In genomic region chr11:69952274-69952673, GRCm38 (mm10) we compare ENCODE assay signal across 25 mouse cellular contexts. TPM values are rescaled to one million over a fixed set of nuclear protein-coding genes. Genes with fewer than 3 reads are reported as not detected.
A peak's percentile ranks its signal among the peaks of the same experiment; 100 is the strongest.
DNase-seq lines count a peak whose midpoint lies in the region; ATAC-seq and TF ChIP-seq lines count a peak whose summit lies in the region.
"Had no signal": no experiment of that assay in that cellular context is flagged by ENCODE, and none has a peak within 500 bp of the region (broad histone marks: within the 10 kb centered on the region; RNA-seq: fewer than 3 reads in every experiment).

No protein-coding gene starts in this region.

- TF ChIP-seq POLR2A in bone marrow, adult 2 months (IDR thresholded peaks at IDR 0.05; ENCODE audit: borderline replicate concordance, control insufficient read depth, low read depth, low read length), result no peak

- DNase-seq in CD4-positive, CD25-positive, alpha-beta regulatory T cell, adult 2 months (ENCODE audit: low read depth, low spot score), result peak; percentile 39
- DNase-seq in kidney, postnatal 0 days (ENCODE audit: low spot score), result peak; percentile 34
- no peak for DNase-seq in kidney, adult 9 months
- peak; percentile 46 for DNase-seq in 416B (ENCODE audit: low read depth)
- DNase-seq: adrenal gland, postnatal 36 days; cerebellum, adult 18-20 months; cerebellum, postnatal 36 days; heart, adult 11 months; right cerebral cortex, adult 18-20 months; thymus, postnatal 36 days had no signal

- no peak overlapping the region for H3K4me3 ChIP-seq in kidney, postnatal 0 days (replicated peaks; ENCODE audit: low read depth, low read length)
- H3K4me3 ChIP-seq in bone marrow, adult 2 months (replicated peaks; ENCODE audit: control insufficient read depth, low read depth, low read length), result no peak overlapping the region
- no peak overlapping the region for H3K4me3 ChIP-seq in forebrain, embryonic 16.5 days (replicated peaks; ENCODE audit: low read length)
- H3K4me3 ChIP-seq: embryonic facial prominence, embryonic 15.5 days; kidney, embryonic 15.5 days; limb, embryonic 12.5 days; liver, embryonic 15.5 days had no signal

- H3K4me2 ChIP-seq in kidney, postnatal 0 days (ENCODE audit: low read length), result no peak overlapping the region
- H3K4me2 ChIP-seq in forebrain, embryonic 16.5 days (ENCODE audit: low read length), result no peak overlapping the region
- H3K4me2 ChIP-seq: embryonic facial prominence, embryonic 15.5 days; kidney, embryonic 15.5 days; limb, embryonic 12.5 days; liver, embryonic 15.5 days; midbrain, embryonic 11.5 days had no signal

- no peak overlapping the region for H3K9ac ChIP-seq in kidney, postnatal 0 days (ENCODE audit: low read depth, low read length)
- H3K9ac ChIP-seq in forebrain, embryonic 16.5 days (replicated peaks; ENCODE audit: low read depth, low read length), result no peak overlapping the region
- H3K9ac ChIP-seq: embryonic facial prominence, embryonic 15.5 days; kidney, embryonic 15.5 days; limb, embryonic 12.5 days; liver, embryonic 15.5 days had no signal

- ATAC-seq in CD4-positive, CD25-positive, alpha-beta regulatory T cell, adult 4 months, result no peak
- no peak for ATAC-seq in kidney, postnatal 0 days (replicated peaks; ENCODE audit: low FRiP score, low read depth)
- no peak for ATAC-seq in forebrain, embryonic 16.5 days
- ATAC-seq in granulocyte monocyte progenitor cell, adult 5-6 weeks (replicated peaks; ENCODE audit: poor library complexity, severe bottlenecking), result no peak

- peak; percentile 60 for TF ChIP-seq CTCF in kidney, postnatal 0 days (IDR thresholded peaks at IDR 0.05; ENCODE audit: low read depth)
- TF ChIP-seq CTCF in bone marrow, adult 2 months (IDR thresholded peaks at IDR 0.05; ENCODE audit: control insufficient read depth, insufficient read depth, low read length), result 0 out of 2 replicates have a peak, but pooled peaks have one; percentile 20

- H3K27me3 ChIP-seq in kidney, postnatal 0 days (ENCODE audit: insufficient read depth, low read length), result no peaks in the 10 kb centered on the region
- no peaks in the 10 kb centered on the region for H3K27me3 ChIP-seq in forebrain, embryonic 16.5 days (replicated peaks; ENCODE audit: control insufficient read depth, insufficient read depth, low read length)
- H3K27me3 ChIP-seq: embryonic facial prominence, embryonic 15.5 days; limb, embryonic 12.5 days had no signal

- peaks cover 6% of the 10 kb centered on the region; the same call in 1 of the 2 replicates for H3K4me1 ChIP-seq in kidney, postnatal 0 days (replicated peaks; ENCODE audit: insufficient read depth, low read length)
- H3K4me1 ChIP-seq in bone marrow, adult 2 months (ENCODE audit: control insufficient read depth, insufficient read depth, low read length), result peaks cover 1% of the 10 kb centered on the region; the same call in 1 of the 2 replicates
- H3K4me1 ChIP-seq in forebrain, embryonic 16.5 days (replicated peaks; ENCODE audit: control insufficient read depth, insufficient read depth, low read length), result peaks cover 15% of the 10 kb centered on the region

- H3K36me3 ChIP-seq in kidney, postnatal 0 days (ENCODE audit: insufficient read depth, low read length), result no peaks in the 10 kb centered on the region
- no peaks in the 10 kb centered on the region for H3K36me3 ChIP-seq in forebrain, embryonic 16.5 days (ENCODE audit: control insufficient read depth, insufficient read depth)
- H3K36me3 ChIP-seq: embryonic facial prominence, embryonic 15.5 days; kidney, embryonic 15.5 days; limb, embryonic 12.5 days; liver, embryonic 15.5 days had no signal

- H3K9me3 ChIP-seq in kidney, postnatal 0 days (replicated peaks; ENCODE audit: low read length), result no peaks in the 10 kb centered on the region
- H3K9me3 ChIP-seq in forebrain, embryonic 16.5 days (ENCODE audit: control insufficient read depth, low read length), result no peaks in the 10 kb centered on the region
- H3K9me3 ChIP-seq: embryonic facial prominence, embryonic 15.5 days; kidney, embryonic 15.5 days; limb, embryonic 12.5 days; liver, embryonic 15.5 days had no signal

- whole genome bisulfite sequencing in kidney, postnatal 0 days, result 36% methylated on average over 1 of the region's 1 CpGs
- WGBS in bone marrow, adult 2 months, result 39% methylated on average over 1 of the region's 1 CpGs
- WGBS in forebrain, embryonic 16.5 days, result 47% methylated on average over 1 of the region's 1 CpGs

- H3K27ac ChIP-seq in kidney, postnatal 0 days, result no peak overlapping the region
- no peak overlapping the region for H3K27ac ChIP-seq in bone marrow, adult 2 months (ENCODE audit: control insufficient read depth, insufficient read depth, low read depth, low read length, poor library complexity)
- no peak overlapping the region for H3K27ac ChIP-seq in forebrain, embryonic 16.5 days (ENCODE audit: low read length)
- H3K27ac ChIP-seq: embryonic facial prominence, embryonic 15.5 days; kidney, embryonic 15.5 days; limb, embryonic 12.5 days; liver, embryonic 15.5 days; macrophage had no signal

RNA-seq across cellular contexts. Expression of gene Slc2a4, which starts 4.3 kb away (rescaled TPM):
- not detected for polyA plus RNA-seq in CD4-positive, CD25-positive, alpha-beta regulatory T cell, adult 4 months (2017; shearing (Covaris generic))
- polyA plus RNA-seq in kidney, postnatal 0 days (2015; fragmentation: Nextera tagmentation; extraction: Ambion mirVana), result 21.4 and 23.1 TPM in 2 replicates
- polyA plus RNA-seq in bone marrow, adult 2 months (2011; ENCODE audit: insufficient read depth, insufficient read length, low replicate concordance, missing spikeins), result 24.5 and 32.2 TPM in 2 replicates
- polyA plus RNA-seq in forebrain, embryonic 16.5 days (2015; fragmentation: Nextera tagmentation; extraction: Ambion mirVana), result 6.6 and 6.7 TPM in 2 replicates
- total RNA-seq in granulocyte monocyte progenitor cell, adult 5-6 weeks (2014; fragmentation: Nextera tagmentation), result not detected in 2 replicates
- total RNA-seq in granulocyte monocyte progenitor cell, adult 5-6 weeks (2017), result not detected in 2 replicates
- total RNA-seq: hematopoietic stem cell, adult 5-6 weeks; monocyte, adult 5-6 weeks had no signal

RNA-seq across cellular contexts. Expression of gene Cldn7, which starts 12.3 kb away (rescaled TPM):
- polyA plus RNA-seq in CD4-positive, CD25-positive, alpha-beta regulatory T cell, adult 4 months (2017; shearing (Covaris generic)), result not detected
- 238 and 246 TPM in 2 replicates for polyA plus RNA-seq in kidney, postnatal 0 days (2015; fragmentation: Nextera tagmentation; extraction: Ambion mirVana)
- not detected in 2 replicates for polyA plus RNA-seq in bone marrow, adult 2 months (2011; ENCODE audit: insufficient read depth, insufficient read length, low replicate concordance, missing spikeins)
- polyA plus RNA-seq in forebrain, embryonic 16.5 days (2015; fragmentation: Nextera tagmentation; extraction: Ambion mirVana), result 0.84 TPM in 1 of 2 replicates, not detected in the other
- not detected in 2 replicates for total RNA-seq in granulocyte monocyte progenitor cell, adult 5-6 weeks (2014; fragmentation: Nextera tagmentation)
- not detected in 2 replicates for total RNA-seq in granulocyte monocyte progenitor cell, adult 5-6 weeks (2017)
- total RNA-seq: gastrocnemius, adult 18-20 months; layer of hippocampus, postnatal 10 days; left cerebral cortex, postnatal 10 days; monocyte, adult 5-6 weeks had no signal
- polyA plus RNA-seq: macrophage had no signal

RNA-seq across cellular contexts. Expression of gene Ybx2, which starts 16.7 kb away (rescaled TPM):
- not detected for polyA plus RNA-seq in CD4-positive, CD25-positive, alpha-beta regulatory T cell, adult 4 months (2017; shearing (Covaris generic))
- polyA plus RNA-seq in kidney, postnatal 0 days (2015; fragmentation: Nextera tagmentation; extraction: Ambion mirVana), result 6.8 and 7.5 TPM in 2 replicates
- polyA plus RNA-seq in bone marrow, adult 2 months (2011; ENCODE audit: insufficient read depth, insufficient read length, low replicate concordance, missing spikeins), result 1.2 and 1.5 TPM in 2 replicates
- polyA plus RNA-seq in forebrain, embryonic 16.5 days (2015; fragmentation: Nextera tagmentation; extraction: Ambion mirVana), result 3.3 and 3.4 TPM in 2 replicates
- total RNA-seq in granulocyte monocyte progenitor cell, adult 5-6 weeks (2014; fragmentation: Nextera tagmentation), result not detected in 2 replicates
- total RNA-seq in granulocyte monocyte progenitor cell, adult 5-6 weeks (2017), result 2.1 TPM in 1 of 2 replicates, not detected in the other
- total RNA-seq: monocyte, adult 5-6 weeks had no signal
- polyA plus RNA-seq: liver, embryonic 15.5 days; macrophage had no signal

RNA-seq across cellular contexts. Expression of gene Ctdnep1, which starts 28.7 kb away (rescaled TPM):
- 10 to 100 TPM; 21.1 to 25.4 TPM for polyA plus RNA-seq in CD4-positive, CD25-positive, alpha-beta regulatory T cell, adult 4 months (2017; shearing (Covaris generic))
- 28.3 and 29.1 TPM in 2 replicates for polyA plus RNA-seq in kidney, postnatal 0 days (2015; fragmentation: Nextera tagmentation; extraction: Ambion mirVana)
- polyA plus RNA-seq in bone marrow, adult 2 months (2011; ENCODE audit: insufficient read depth, insufficient read length, low replicate concordance, missing spikeins), result 42.5 and 60.6 TPM in 2 replicates
- 19.0 and 24.6 TPM in 2 replicates for polyA plus RNA-seq in forebrain, embryonic 16.5 days (2015; fragmentation: Nextera tagmentation; extraction: Ambion mirVana)
- 191 and 254 TPM in 2 replicates for total RNA-seq in granulocyte monocyte progenitor cell, adult 5-6 weeks (2014; fragmentation: Nextera tagmentation)
- 19.3 and 23.8 TPM in 2 replicates for total RNA-seq in granulocyte monocyte progenitor cell, adult 5-6 weeks (2017)

RNA-seq across cellular contexts. Expression of gene Elp5, which starts 30.0 kb away (rescaled TPM):
- 10 to 100 TPM; 69.7 to 79.3 TPM for polyA plus RNA-seq in CD4-positive, CD25-positive, alpha-beta regulatory T cell, adult 4 months (2017; shearing (Covaris generic))
- polyA plus RNA-seq in kidney, postnatal 0 days (2015; fragmentation: Nextera tagmentation; extraction: Ambion mirVana), result 97.3 and 97.9 TPM in 2 replicates
- 27.2 and 50.6 TPM in 2 replicates for polyA plus RNA-seq in bone marrow, adult 2 months (2011; ENCODE audit: insufficient read depth, insufficient read length, low replicate concordance, missing spikeins)
- 166 and 167 TPM in 2 replicates for polyA plus RNA-seq in forebrain, embryonic 16.5 days (2015; fragmentation: Nextera tagmentation; extraction: Ambion mirVana)
- 59.4 and 70.0 TPM in 2 replicates for total RNA-seq in granulocyte monocyte progenitor cell, adult 5-6 weeks (2014; fragmentation: Nextera tagmentation)
- total RNA-seq in granulocyte monocyte progenitor cell, adult 5-6 weeks (2017), result 58.2 and 77.5 TPM in 2 replicates

Comparison
In these comparisons a context has a peak if more than half of its experiments do, and no peak if none do; other contexts are left out.
1. RNA of gene Cldn7, which starts 12.3 kb away (polyA plus RNA-seq): 238 to 246 TPM in kidney, postnatal 0 days; 0.84 TPM in forebrain, embryonic 16.5 days, not detected in CD4-positive, CD25-positive, alpha-beta regulatory T cell, adult 4 months and not detected in bone marrow, adult 2 months; every median in the first group is over 100 times any median in the second.